Mouse (Mus musculus) fibroblast of lung, adult 2 months (primary cell): ENCODE measurements around the gene Stub1.
A peak's percentile ranks its signal among the peaks of the same experiment; 100 is the strongest.
"Not testable (repeated sequence)": the region's sequence is repeated elsewhere in the genome, so short reads cannot be mapped to it uniquely, and the experiment has no call there.

Experiments
- DNase-seq: peaks from one replicate; pipeline ENCODE4 v3.0.0-alpha.2; 2011; ENCODE audit warnings: low read depth

The Stub1 gene

GRCm38 (mm10) chr17:25823452-25823851 lies 9.8 kb downstream of the Stub1 start, which contains the start of gene Wdr24:
Gene Wdr24 (plus strand): TSS chr17:25823627.
- DNase-seq = peak; percentile 78

- no peak for DNase-seq
Observed at GRCm38 (mm10) chr17:25818851-25819780, 14.1 kb downstream of the Stub1 start.

GRCm38 (mm10) chr17:25817662-25818061 lies 15.5 kb downstream of the Stub1 start:
- DNase-seq = no peak

GRCm38 (mm10) chr17:25813471-25813870 lies 19.7 kb downstream of the Stub1 start:
- peak; percentile 30 for DNase-seq

GRCm38 (mm10) chr17:25810890-25811289 lies 22.3 kb downstream of the Stub1 start:
- DNase-seq = no peak

- DNase-seq = no peak
Observed at GRCm38 (mm10) chr17:25809606-25810340, 23.4 kb downstream of the Stub1 start.

- no peak for DNase-seq
Observed at GRCm38 (mm10) chr17:25808789-25809605, 24.2 kb downstream of the Stub1 start, which contains the start of gene Fbxl16. Gene Fbxl16 (plus strand): TSS chr17:25809085.

- no peak for DNase-seq
Observed at GRCm38 (mm10) chr17:25808028-25808427, 25.2 kb downstream of the Stub1 start.

GRCm38 (mm10) chr17:25807452-25807851 lies 25.8 kb downstream of the Stub1 start:
- not testable (repeated sequence) for DNase-seq

- no peak for DNase-seq
Observed at GRCm38 (mm10) chr17:25806507-25806906, 26.7 kb downstream of the Stub1 start.

- DNase-seq = peak; percentile 55
Observed at GRCm38 (mm10) chr17:25802825-25803517, 30.2 kb downstream of the Stub1 start.

- peak; percentile 28 for DNase-seq
Observed at GRCm38 (mm10) chr17:25801029-25801428, 32.2 kb downstream of the Stub1 start.

- DNase-seq = peak; percentile 26
Observed at GRCm38 (mm10) chr17:25796951-25797369, 36.2 kb downstream of the Stub1 start, which contains the start of gene Metrn. Gene Metrn (minus strand): TSS chr17:25797136.

- no peak for DNase-seq
Observed at GRCm38 (mm10) chr17:25796211-25796771, 36.9 kb downstream of the Stub1 start.

- no peak for DNase-seq
Observed at GRCm38 (mm10) chr17:25795609-25796092, 37.6 kb downstream of the Stub1 start, which contains the start of gene AC134908.4. Gene AC134908.4 (minus strand): TSS chr17:25795659.

GRCm38 (mm10) chr17:25794998-25795397 lies 38.2 kb downstream of the Stub1 start:
- no peak for DNase-seq

- DNase-seq = no peak
Observed at GRCm38 (mm10) chr17:25794197-25794596, 39.0 kb downstream of the Stub1 start.

GRCm38 (mm10) chr17:25792615-25793014 lies 40.6 kb downstream of the Stub1 start, which contains the start of gene Fam173a:
Gene Fam173a (minus strand): TSS chr17:25792901.
- DNase-seq = no peak

- peak; percentile 57 for DNase-seq
Observed at GRCm38 (mm10) chr17:25791843-25792527, 41.2 kb downstream of the Stub1 start.

GRCm38 (mm10) chr17:25791320-25791842 lies 41.8 kb downstream of the Stub1 start:
- no peak for DNase-seq
